Mouse (Mus musculus) limb, embryonic 11.5 days (tissue): ENCODE measurements at regions not wholly inside any gene's neighbourhood (a gene's known extent, or its start where the extent isn't known, plus 50 kb on each side); places are given as distances from the start of the nearest gene placed in this dataset.

Experiments
- ATAC-seq: fragments of 200-750 bp; cut with Nextera tagmentation; 2 replicates; pipeline ENCODE4 v1.8.0; 2017; ENCODE audit warnings: low read depth; ENCODE audit not compliant: insufficient number of reproducible peaks, low FRiP score, low TSS enrichment
- DNase-seq: peaks from one replicate; pipeline ENCODE4 v3.0.0-alpha.2; 2015; ENCODE audit warnings: low spot score
- H3K27ac ChIP-seq: fragments of 300-500 bp; sonication (generic); replicated peaks from 2 replicates; pipeline ENCODE4 v1.5.1; 2014; ENCODE audit warnings: low read depth, mild to moderate bottlenecking, low read length
- H3K27me3 ChIP-seq: fragments of 300-500 bp; sonication (generic); 2 replicates; pipeline ENCODE4 v1.6.1; 2014; ENCODE audit warnings: mild to moderate bottlenecking, low read length, mixed read lengths; ENCODE audit not compliant: control insufficient read depth, insufficient read depth
- H3K36me3 ChIP-seq: fragments of 300-500 bp; sonication (generic); 2 replicates; pipeline ENCODE4 v1.6.1; 2014; ENCODE audit warnings: mild to moderate bottlenecking, low read length, moderate library complexity, mixed read lengths; ENCODE audit not compliant: control insufficient read depth, insufficient read depth
- H3K4me1 ChIP-seq: fragments of 300-500 bp; sonication (generic); 2 replicates; pipeline ENCODE4 v1.6.1; 2014; ENCODE audit warnings: low read length, mixed read lengths; ENCODE audit not compliant: control insufficient read depth, insufficient read depth
- H3K4me2 ChIP-seq: fragments of 300-500 bp; sonication (generic); 2 replicates; pipeline ENCODE4 v1.6.1; 2014; ENCODE audit warnings: low read depth, mild to moderate bottlenecking, moderate library complexity; ENCODE audit not compliant: severe bottlenecking
- H3K4me3 ChIP-seq: fragments of 300-500 bp; sonication (generic); 2 replicates; pipeline ENCODE4 v1.5.1; 2014; ENCODE audit warnings: low read depth, low read length
- H3K9ac ChIP-seq: fragments of 300-500 bp; sonication (generic); 2 replicates; pipeline ENCODE4 v1.6.1; 2014; ENCODE audit warnings: mild to moderate bottlenecking, low read length
- H3K9me3 ChIP-seq: fragments of 300-500 bp; sonication (generic); 2 replicates; pipeline ENCODE4 v1.6.1; 2016; ENCODE audit warnings: low read length; ENCODE audit not compliant: control insufficient read depth
- WGBS: fragments of 180-500 bp; shearing (Covaris S2); extraction: QIAGEN DNeasy Blood & Tissue Kit; methylation state at CpG from one replicate; pipeline ENCODE4 v1.1.7; 2014; 5-methylcytosine and 5-hydroxymethylcytosine counted together

GRCm38 (mm10) chr3:23071486-23071885 lies 995.0 kb downstream of the Tbl1xr1 start:
- Histone ChIP-seq H3K27me3 (no peaks in the 10 kb centered on the region), H3K9ac (no peak overlapping the region), H3K4me3 (no peak overlapping the region), H3K27ac (no peak overlapping the region), H3K9me3 (no peaks in the 10 kb centered on the region; the same call in 1 of the 2 replicates), H3K4me2 (no peak overlapping the region), H3K4me1 (no peaks in the 10 kb centered on the region), H3K36me3 (no peaks in the 10 kb centered on the region)
- ATAC-seq = no peak
- DNase-seq = no peak
- WGBS = 93% methylated on average over 2 of the region's 2 CpGs
